18 mouse cellular contexts compared by ENCODE assay signal in the genomic region with DNA sequence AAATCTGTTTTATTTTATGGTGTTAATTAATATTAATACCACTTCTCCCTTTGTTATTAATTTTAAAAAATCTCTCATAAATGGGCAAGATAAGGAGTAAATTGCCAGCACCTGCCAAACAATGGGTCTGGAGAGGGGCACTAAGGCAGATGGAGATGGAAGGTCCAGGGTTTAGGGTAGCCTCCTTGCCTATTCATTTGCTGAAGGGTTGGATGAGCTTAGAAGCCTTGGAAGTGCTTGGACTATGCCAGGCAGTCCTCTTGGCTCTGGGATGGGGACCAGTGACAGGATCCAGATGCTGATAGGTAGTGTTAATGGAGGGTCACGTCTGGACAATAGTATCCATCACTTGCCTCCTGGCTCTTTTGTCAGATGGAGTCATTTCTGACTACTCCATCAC.
"Had no signal": no experiment of that assay in that cellular context is flagged by ENCODE, and none has a peak within 500 bp of the region (broad histone marks: within the 10 kb centered on the region; RNA-seq: fewer than 3 reads in every experiment).

No protein-coding gene starts in this region.

- H3K36me3 ChIP-seq: midbrain, embryonic 12.5 days; midbrain, embryonic 15.5 days; neural tube, embryonic 13.5 days; neural tube, embryonic 15.5 days had no signal

- DNase-seq: lung, adult 18-20 months; lung, embryonic 14.5 days; lung, postnatal 10 days; lung, postnatal 4 days; retina, postnatal 1 day; right cerebral cortex, adult 18-20 months; right cerebral cortex, postnatal 25 days; right cerebral cortex, postnatal 4 days; spleen, adult 18-20 months; thymus, adult 18-20 months; thymus, postnatal 14 days; thymus, postnatal 36 days had no signal

- H3K4me3 ChIP-seq: midbrain, embryonic 12.5 days; midbrain, embryonic 15.5 days; myocyte; neural tube, embryonic 13.5 days; neural tube, embryonic 15.5 days had no signal

- H3K9ac ChIP-seq: liver, embryonic 14.5 days; lung, embryonic 14.5 days; midbrain, embryonic 12.5 days; midbrain, embryonic 15.5 days; neural tube, embryonic 13.5 days; neural tube, embryonic 15.5 days had no signal

- ATAC-seq: midbrain, embryonic 15.5 days had no signal

- H3K9me3 ChIP-seq: midbrain, embryonic 12.5 days; midbrain, embryonic 15.5 days; neural tube, embryonic 13.5 days; neural tube, embryonic 15.5 days had no signal

- H3K4me2 ChIP-seq: lung, embryonic 14.5 days; midbrain, embryonic 12.5 days; midbrain, embryonic 15.5 days; neural tube, embryonic 13.5 days; neural tube, embryonic 15.5 days had no signal

- H3K27ac ChIP-seq: liver, embryonic 14.5 days; midbrain, embryonic 12.5 days; midbrain, embryonic 15.5 days; neural tube, embryonic 13.5 days; neural tube, embryonic 15.5 days had no signal
